Mouse (Mus musculus) MEL (cell line): ENCODE results near the gene Mrpl39. TPM values are rescaled to one million over a fixed set of nuclear protein-coding genes. Genes with fewer than 3 reads are reported as not detected.

ENCODE experiments used
- DNase-seq: peaks from one replicate; pipeline ENCODE4 v3.0.0; 2011; ENCODE audit warnings: low read depth, low spot score
- H3K27ac ChIP-seq: 2 replicates; pipeline ENCODE4 v1.5.1; 2012; ENCODE audit warnings: low read depth, mild to moderate bottlenecking, control low read depth, low read length, moderate library complexity; ENCODE audit not compliant: control insufficient read depth
- H3K27me3 ChIP-seq, 2 experiments: fragments of 150-350 bp in 1 of 2; sonication (generic) in 1 of 2; 2 replicates each; pipeline ENCODE4 v1.6.1; 2012; ENCODE audit warnings: low read length in 2 of 2, mild to moderate bottlenecking in 2 of 2, improper control_type of control experiment in 1 of 2, moderate library complexity in 1 of 2; ENCODE audit not compliant: insufficient read depth in 2 of 2, control insufficient read depth in 1 of 2
- H3K36me3 ChIP-seq, 2 experiments: 2 replicates each; pipeline ENCODE4 v1.6.1; 2012 to 2014; ENCODE audit warnings: low read length in 2 of 2, improper control_type of control experiment in 1 of 2, inconsistent platforms in 1 of 2, mild to moderate bottlenecking in 1 of 2; ENCODE audit not compliant: insufficient read depth in 2 of 2, control insufficient read depth in 1 of 2
- H3K4me1 ChIP-seq, 2 experiments: fragments of 150-350 bp in 1 of 2; sonication (generic) in 1 of 2; 2 replicates each; pipeline ENCODE4 v1.6.1; 2012; ENCODE audit warnings: low read length in 2 of 2, improper control_type of control experiment in 1 of 2, mild to moderate bottlenecking in 1 of 2; ENCODE audit not compliant: insufficient read depth in 2 of 2, control insufficient read depth in 1 of 2
- H3K4me3 ChIP-seq, 2 experiments: fragments of 150-350 bp in 1 of 2; sonication (generic) in 1 of 2; 2 replicates each; pipeline ENCODE4 v1.5.1; 2012; ENCODE audit warnings: low read depth in 2 of 2, low read length in 2 of 2, mild to moderate bottlenecking in 2 of 2, moderate library complexity in 2 of 2, control low read depth in 1 of 2, improper control_type of control experiment in 1 of 2; ENCODE audit not compliant: control insufficient read depth in 1 of 2, insufficient read depth in 1 of 2
- H3K79me2 ChIP-seq: 2 replicates; pipeline ENCODE4 v1.6.1; 2012; ENCODE audit warnings: mild to moderate bottlenecking, low read length, moderate library complexity; ENCODE audit not compliant: control insufficient read depth, poor library complexity, insufficient read depth
- H3K9ac ChIP-seq: 2 replicates; pipeline ENCODE4 v1.6.1; 2012; ENCODE audit warnings: low read depth, mild to moderate bottlenecking, control low read depth, low read length, moderate library complexity; ENCODE audit not compliant: control insufficient read depth, poor library complexity, severe bottlenecking
- H3K9me3 ChIP-seq: fragments of 150-350 bp; sonication (generic); replicated peaks from 2 replicates; pipeline ENCODE4 v1.6.1; 2012; ENCODE audit warnings: mild to moderate bottlenecking, low read length, improper control_type of control experiment, moderate library complexity; ENCODE audit not compliant: insufficient read depth
- CHD1 ChIP-seq: IDR thresholded peaks from 2 replicates; pipeline ENCODE4 v1.6.1; 2012; ENCODE audit warnings: low read depth, mild to moderate bottlenecking, inconsistent platforms, low read length, improper control_type of control experiment
- CHD2 ChIP-seq: IDR thresholded peaks from 2 replicates; pipeline ENCODE4 v1.6.1; 2011; ENCODE audit warnings: low read length, improper control_type of control experiment
- CTCF ChIP-seq, 3 experiments: IDR thresholded peaks in 2 of 3; conservative IDR thresholded peaks in 1 of 3; 2 replicates each; pipeline ENCODE4 v1.5.1; 2011 to 2012; ENCODE audit warnings: low read length in 3 of 3, low read depth in 2 of 3, mild to moderate bottlenecking in 2 of 3, improper control_type of control experiment in 1 of 3, inconsistent platforms in 1 of 3, mixed read lengths in 1 of 3, moderate library complexity in 1 of 3; ENCODE audit not compliant: control insufficient read depth in 1 of 3, insufficient read depth in 1 of 3, poor library complexity in 1 of 3, severe bottlenecking in 1 of 3
- EP300 ChIP-seq, 2 experiments: IDR thresholded peaks; 2 replicates each; pipeline ENCODE4 v1.6.1; 2011; ENCODE audit warnings: improper control_type of control experiment in 2 of 2, low read length in 2 of 2, low read depth in 1 of 2, mild to moderate bottlenecking in 1 of 2
- GABPA ChIP-seq: IDR thresholded peaks from 2 replicates; pipeline ENCODE4 v1.6.1; 2012; ENCODE audit warnings: low read depth, mild to moderate bottlenecking, inconsistent platforms, low read length, improper control_type of control experiment, moderate library complexity
- HCFC1 ChIP-seq: IDR thresholded peaks from 2 replicates; pipeline ENCODE4 v1.6.1; 2012; ENCODE audit warnings: low read depth, mild to moderate bottlenecking, inconsistent platforms, low read length, improper control_type of control experiment, moderate library complexity
- KAT2A ChIP-seq: conservative IDR thresholded peaks from 2 replicates; pipeline ENCODE4 v1.6.1; 2012; ENCODE audit warnings: low read depth, low read length, improper control_type of control experiment, inconsistent platforms
- MAFK ChIP-seq: IDR thresholded peaks from 2 replicates; pipeline ENCODE4 v1.6.1; 2011; ENCODE audit warnings: low read depth, mild to moderate bottlenecking, low read length, improper control_type of control experiment, borderline replicate concordance
- MAX ChIP-seq: IDR thresholded peaks from 2 replicates; pipeline ENCODE4 v1.6.1; 2011; ENCODE audit warnings: low read length, improper control_type of control experiment
- MEF2A ChIP-seq: IDR thresholded peaks from 2 replicates; pipeline ENCODE4 v1.6.1; 2014; ENCODE audit warnings: low read depth, mild to moderate bottlenecking, inconsistent platforms, low read length, improper control_type of control experiment; ENCODE audit not compliant: poor library complexity, insufficient replicate concordance, severe bottlenecking; ENCODE audit errors: extremely low read depth
- MXI1 ChIP-seq: IDR thresholded peaks from 2 replicates; pipeline ENCODE4 v1.6.1; 2011; ENCODE audit warnings: mild to moderate bottlenecking, low read depth, low read length, improper control_type of control experiment
- MYB ChIP-seq: IDR thresholded peaks from 2 replicates; pipeline ENCODE4 v1.6.1; 2011; ENCODE audit warnings: mild to moderate bottlenecking, low read depth, low read length, improper control_type of control experiment
- NRF1 ChIP-seq: IDR thresholded peaks from 2 replicates; pipeline ENCODE4 v1.6.1; 2014; ENCODE audit warnings: low read depth, mild to moderate bottlenecking, inconsistent platforms, low read length, improper control_type of control experiment, moderate library complexity; ENCODE audit not compliant: poor library complexity, insufficient read depth, severe bottlenecking
- POLR2AphosphoS5 ChIP-seq: IDR thresholded peaks from 2 replicates; pipeline ENCODE4 v1.6.1; 2012; ENCODE audit warnings: low read depth, borderline replicate concordance, mild to moderate bottlenecking, inconsistent platforms, low read length, moderate library complexity, mixed read lengths
- RCOR1 ChIP-seq: IDR thresholded peaks from 2 replicates; pipeline ENCODE4 v1.6.1; 2012; ENCODE audit warnings: low read depth, mild to moderate bottlenecking, inconsistent platforms, low read length, improper control_type of control experiment
- TAL1 ChIP-seq: IDR thresholded peaks from 2 replicates; pipeline ENCODE4 v1.6.1; 2012; ENCODE audit warnings: mild to moderate bottlenecking, inconsistent platforms, low read length, moderate library complexity, mixed read lengths
- TCF12 ChIP-seq: IDR thresholded peaks from 2 replicates; pipeline ENCODE4 v1.6.1; 2014; ENCODE audit warnings: low read depth, mild to moderate bottlenecking, inconsistent platforms, low read length, improper control_type of control experiment, moderate library complexity
- USF1 ChIP-seq: IDR thresholded peaks from 2 replicates; pipeline ENCODE4 v1.6.1; 2014; ENCODE audit warnings: low read depth, mild to moderate bottlenecking, inconsistent platforms, low read length, improper control_type of control experiment, moderate library complexity
- ZC3H11A ChIP-seq: IDR thresholded peaks from 2 replicates; pipeline ENCODE4 v1.6.1; 2012; ENCODE audit warnings: low read depth, mild to moderate bottlenecking, inconsistent platforms, low read length, improper control_type of control experiment
- ZMIZ1 ChIP-seq: IDR thresholded peaks from 2 replicates; pipeline ENCODE4 v1.6.1; 2012; ENCODE audit warnings: low read depth, mild to moderate bottlenecking, inconsistent platforms, low read length, improper control_type of control experiment, moderate library complexity
- polyA plus RNA-seq, 2 experiments: library from polyadenylated mRNA; stranded (reverse) in 1 of 2; unstranded in 1 of 2; fragments of >175 nt in 1 of 2; fragments of >200 nt in 1 of 2; gene quantifications; 2 replicates each; pipeline versions ENCODE4 v1.2.1 to v1.2.4; 2012; ENCODE audit warnings: low replicate concordance in 2 of 2, low read depth in 1 of 2; ENCODE audit not compliant: insufficient read length in 2 of 2, insufficient read depth in 1 of 2, missing spikeins in 1 of 2
- total RNA-seq: library from RNA; depleted of rRNA; stranded (reverse); fragments of 300-350 nt; gene quantifications from 2 replicates; pipeline ENCODE4 v1.2.3, GENCODE M21; 2012

Gene Mrpl39
- total and polyA plus RNA-seq, 3 experiments, result 48.3 to 50.9 TPM; not detected in 1

DNA sequence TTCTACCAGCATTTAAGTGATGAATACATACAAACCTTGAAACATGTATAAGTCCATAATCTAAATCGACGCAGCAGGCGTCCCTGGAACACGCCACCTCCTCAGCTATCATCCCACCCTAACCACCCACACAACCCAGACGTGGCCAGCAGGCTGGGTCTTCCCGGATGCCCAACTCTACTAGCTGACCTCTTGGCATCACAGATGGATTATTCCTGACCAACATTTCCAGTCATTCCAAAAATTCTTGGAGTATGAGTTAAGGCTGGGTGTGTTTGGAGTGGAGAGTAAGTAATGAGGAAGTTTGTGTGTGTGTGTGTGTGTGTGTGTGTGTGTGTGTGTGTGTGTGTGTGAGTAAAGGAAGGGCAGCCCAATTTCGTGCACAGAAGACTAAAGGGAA lies 19.3 kb downstream of the Mrpl39 start:
- Histone ChIP-seq H3K27me3 (no peaks in the 10 kb centered on the region), H3K4me1 (peaks cover 0 to 2% of the 10 kb centered on the region in 2 experiments; a peak in 1 of 4 replicates), H3K27ac (no peak overlapping the region), H3K4me3 (no peak overlapping the region), H3K79me2 (no peaks in the 10 kb centered on the region), H3K9me3 (no peaks in the 10 kb centered on the region), H3K9ac (no peak overlapping the region), H3K36me3 (no peaks in the 10 kb centered on the region)
- DNase-seq, result no peak
- TF ChIP-seq RCOR1 (no peak), POLR2AphosphoS5 (no peak), USF1 (no peak), MAFK (no peak)

DNA sequence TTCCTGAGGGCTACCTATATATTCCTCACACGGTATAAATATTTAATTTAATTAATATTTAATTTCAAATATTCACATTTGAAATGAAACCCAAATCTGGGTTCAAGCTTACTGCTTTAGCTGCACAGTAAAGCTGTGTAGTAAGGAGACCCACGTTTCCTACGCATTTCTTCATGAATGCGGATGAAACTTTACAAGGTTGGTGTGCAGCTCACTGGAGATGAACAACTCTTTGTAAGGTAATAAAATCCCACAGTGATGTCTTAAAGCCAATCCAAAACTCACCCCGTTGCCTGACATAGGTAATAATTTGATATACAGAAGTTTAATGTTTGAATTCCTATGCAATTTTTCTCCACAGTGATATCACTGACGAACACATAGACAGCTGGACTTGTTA lies 20.6 kb downstream of the Mrpl39 start:
- DNase-seq, result no peak
- Histone ChIP-seq H3K4me1 (peaks cover 0 to 2% of the 10 kb centered on the region in 2 experiments; a peak in 1 of 4 replicates), H3K27me3 (no peaks in the 10 kb centered on the region), H3K4me3 (no peak overlapping the region), H3K27ac (no peak overlapping the region), H3K79me2 (no peaks in the 10 kb centered on the region), H3K36me3 (no peaks in the 10 kb centered on the region), H3K9ac (no peak overlapping the region), H3K9me3 (no peaks in the 10 kb centered on the region)
- TF ChIP-seq TCF12 (no peak), KAT2A (no peak), TAL1 (no peak), MYB (no peak), CHD2 (no peak), ZMIZ1 (no peak), MAFK (no peak), MAX (no peak), HCFC1 (no peak), MEF2A (no peak), MXI1 (no peak), ZC3H11A (no peak), CTCF (IDR thresholded peaks at IDR 0.05 in 2 of 3, conservative IDR thresholded peaks at IDR 0.05 in 1 of 3; ENCODE audit: control insufficient read depth in 1 of 3, insufficient read depth in 1 of 3, low read depth in 2 of 3, low read length in 3 of 3, poor library complexity in 1 of 3, severe bottlenecking in 1 of 3) (no peak)

DNA sequence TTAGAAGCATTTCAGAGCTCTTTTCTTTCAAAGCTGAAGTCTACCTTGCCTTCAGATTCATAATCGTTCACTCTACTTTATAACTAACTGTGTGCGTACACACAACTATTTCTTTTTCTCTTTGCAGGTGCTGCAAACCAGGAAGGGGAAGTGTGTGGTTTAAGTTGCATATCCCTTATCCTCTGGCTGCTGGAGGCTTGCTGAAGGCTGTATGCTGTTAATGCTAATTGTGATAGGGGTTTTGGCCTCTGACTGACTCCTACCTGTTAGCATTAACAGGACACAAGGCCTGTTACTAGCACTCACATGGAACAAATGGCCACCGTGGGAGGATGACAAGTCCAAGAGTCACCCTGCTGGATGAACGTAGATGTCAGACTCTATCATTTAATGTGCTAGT lies 21.6 kb downstream of the Mrpl39 start:
- no peaks in the 10 kb centered on the region for H3K27me3 ChIP-seq
- no peak overlapping the region for H3K9ac ChIP-seq
- H3K4me1 ChIP-seq, result peaks cover 0 to 2% of the 10 kb centered on the region in 2 experiments; a peak in 1 of 4 replicates
- H3K27ac ChIP-seq, result no peak overlapping the region
- H3K4me3 ChIP-seq, result no peak overlapping the region
- no peak for TF ChIP-seq EP300 (IDR thresholded peaks at IDR 0.05; ENCODE audit: low read depth in 1 of 2, low read length in 2 of 2)
- TF ChIP-seq NRF1, result no peak
- no peak for TF ChIP-seq CHD1
- TF ChIP-seq MYB, result no peak
- no peak for TF ChIP-seq GABPA
- H3K79me2 ChIP-seq, result no peaks in the 10 kb centered on the region
- peak; percentile 12 for DNase-seq
- H3K9me3 ChIP-seq, result no peaks in the 10 kb centered on the region
- no peaks in the 10 kb centered on the region for H3K36me3 ChIP-seq
